Mouse (Mus musculus): ENCODE data around the gene Aebp1. TPM values are rescaled to one million over a fixed set of nuclear protein-coding genes. Genes with fewer than 3 reads are reported as not detected.

Aebp1 gene
- polyA plus RNA-seq, 1 experiment from 2014 or later: 9.6 TPM

DNA sequence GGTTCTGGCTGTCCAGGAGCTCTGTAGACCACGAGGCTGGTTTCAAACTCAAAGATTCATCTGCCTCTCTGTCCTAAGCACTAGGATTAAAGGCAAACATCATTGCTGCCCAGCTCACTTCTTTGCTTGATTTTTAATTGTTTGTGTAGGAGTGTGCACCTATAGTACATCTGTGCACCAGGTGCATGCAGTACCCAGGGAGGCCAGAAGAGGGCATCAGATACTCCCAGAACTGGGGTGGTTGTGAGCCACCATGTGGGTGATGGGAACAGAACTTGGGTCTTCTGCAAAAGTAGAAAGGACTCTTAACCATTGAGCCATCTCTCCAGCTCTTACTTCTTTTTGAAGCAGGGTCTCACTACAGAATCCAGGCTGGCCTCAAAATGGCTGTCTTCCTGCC lies 3.0 kb upstream of the Aebp1 start:
- Histone ChIP-seq H3K9ac (no peak overlapping the region), H3K27ac (no peak overlapping the region), H3K9me3 (replicated peaks) (peaks cover 3% of the 10 kb centered on the region; the same call in 1 of the 2 replicates), H3K4me1 (peaks cover 12% of the 10 kb centered on the region), H3K36me3 (no peaks in the 10 kb centered on the region), H3K4me3 (no peak overlapping the region), H3K27me3 (replicated peaks) (peaks cover 54% of the 10 kb centered on the region), H3K4me2 (no peak overlapping the region)
- 65% methylated on average over 1 of the region's 1 CpGs for WGBS (ENCODE audit: insufficient replicate concordance)
- no peak for ATAC-seq

DNA sequence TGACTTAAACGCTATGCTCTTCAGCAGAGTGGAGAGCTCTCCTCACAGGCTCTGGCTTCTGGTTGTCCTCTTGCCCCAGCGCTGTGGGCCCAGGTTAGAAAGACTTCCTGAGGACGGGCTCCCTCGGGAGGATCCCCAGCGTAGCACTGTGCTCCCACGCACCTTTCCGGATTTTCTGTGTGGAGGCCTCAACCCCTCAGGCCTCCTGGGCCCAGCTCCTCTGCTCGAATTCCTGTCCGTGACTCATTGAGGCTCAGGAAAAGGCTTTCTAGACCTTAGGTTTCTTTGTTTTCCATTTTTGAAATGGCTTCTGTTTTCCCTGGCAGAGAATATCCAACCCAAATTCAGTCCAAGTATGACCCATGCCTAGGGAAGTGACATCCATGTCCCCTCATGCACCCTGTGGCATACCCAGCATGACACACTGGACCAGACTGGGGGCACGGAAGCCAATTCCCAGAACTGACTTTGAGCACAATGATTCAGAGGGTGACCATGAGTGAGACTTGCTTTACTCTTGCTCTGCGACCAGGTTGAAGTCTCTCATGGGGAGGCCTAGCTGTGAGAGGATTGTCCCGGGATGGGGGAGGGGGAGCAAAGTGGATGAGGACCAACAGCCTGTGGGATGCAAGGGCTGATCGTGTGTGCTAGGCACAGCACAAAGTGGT lies 1.7 kb upstream of the Aebp1 start:
- Histone ChIP-seq H3K9me3 (replicated peaks) (peaks cover 3% of the 10 kb centered on the region; the same call in 1 of the 2 replicates), H3K4me1 (peaks cover 12% of the 10 kb centered on the region), H3K4me3 (no peak overlapping the region), H3K9ac (no peak overlapping the region), H3K4me2 (no peak overlapping the region), H3K36me3 (no peaks in the 10 kb centered on the region), H3K27me3 (replicated peaks) (peaks cover 65% of the 10 kb centered on the region), H3K27ac (no peak overlapping the region)
- WGBS (ENCODE audit: insufficient replicate concordance): 67% methylated on average over 13 of the region's 13 CpGs
- ATAC-seq: no peak

DNA sequence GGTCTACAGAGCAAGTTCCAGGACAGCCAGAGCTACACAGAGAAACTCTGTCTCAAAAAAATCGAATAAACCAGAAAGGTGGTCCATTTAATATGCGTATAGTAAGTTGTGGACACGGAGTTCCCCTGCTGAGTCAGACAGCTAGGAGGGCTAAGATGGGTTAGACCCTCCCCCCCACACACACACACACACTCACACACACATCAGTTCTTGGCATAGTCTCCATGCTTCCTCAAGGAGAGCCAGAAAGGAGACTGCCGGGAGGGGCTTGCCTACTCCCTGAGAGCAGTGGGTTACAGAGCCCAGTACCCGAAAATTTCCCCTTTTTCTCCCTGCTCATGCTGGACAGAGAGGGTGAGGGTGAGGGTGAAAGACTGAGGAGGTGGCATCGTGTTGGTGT lies 1.1 kb upstream of the Aebp1 start:
- H3K36me3 ChIP-seq: 0 out of 2 replicates have a peak, but pooled peaks cover 3% of the 10 kb centered on the region
- no peak overlapping the region for H3K27ac ChIP-seq
- no peak overlapping the region for H3K9ac ChIP-seq
- peaks cover 12% of the 10 kb centered on the region for H3K4me1 ChIP-seq
- WGBS (ENCODE audit: insufficient replicate concordance): 53% methylated on average over 6 of the region's 6 CpGs
- peaks cover 3% of the 10 kb centered on the region; the same call in 1 of the 2 replicates for H3K9me3 ChIP-seq (replicated peaks)
- no peak overlapping the region for H3K4me3 ChIP-seq
- H3K4me2 ChIP-seq: no peak overlapping the region
- ATAC-seq: no peak
- peaks cover 65% of the 10 kb centered on the region for H3K27me3 ChIP-seq (replicated peaks)

DNA sequence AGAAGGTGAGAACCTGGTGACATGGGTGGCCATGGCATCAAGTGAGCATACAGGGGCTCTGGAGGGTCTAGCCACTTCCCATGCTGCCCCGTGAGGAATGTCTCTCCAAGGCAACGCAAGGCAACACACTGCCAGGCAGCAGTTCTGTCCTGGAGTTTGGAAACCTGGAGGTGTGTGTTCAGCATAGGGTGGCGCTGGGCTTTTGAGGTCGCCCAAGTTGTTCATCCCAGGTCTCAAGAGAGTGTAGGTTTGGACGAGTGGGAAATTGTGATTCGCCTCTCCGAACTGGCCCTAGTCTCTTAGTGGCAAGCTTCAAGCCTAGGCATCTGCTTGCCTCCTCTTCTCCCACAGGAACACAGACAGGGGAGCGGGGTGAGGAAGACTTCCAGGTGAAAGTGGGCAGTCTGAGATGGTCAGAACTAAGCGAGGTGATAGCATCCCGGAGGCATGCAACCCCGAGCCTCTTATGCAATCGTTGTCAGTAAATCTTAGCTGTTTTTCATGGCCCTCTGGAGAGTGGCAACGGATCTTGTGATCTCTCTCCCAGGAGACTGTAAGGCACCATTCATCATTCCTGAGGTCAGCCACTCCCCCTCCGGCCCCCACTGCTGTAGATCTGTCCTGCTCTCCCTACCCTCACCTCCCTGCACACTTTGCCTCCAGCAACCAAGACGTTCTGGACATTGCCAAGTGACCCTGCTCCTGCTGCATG lies 803 bp downstream of the Aebp1 start:
- WGBS (ENCODE audit: insufficient replicate concordance): 15% methylated on average over 15 of the region's 15 CpGs
- H3K9me3 ChIP-seq (replicated peaks): peaks cover 3% of the 10 kb centered on the region; the same call in 1 of the 2 replicates
- no peak overlapping the region for H3K27ac ChIP-seq
- peaks cover 56% of the 10 kb centered on the region for H3K27me3 ChIP-seq (replicated peaks)
- peak overlapping the region; percentile 50 for H3K4me3 ChIP-seq
- peaks cover 7% of the 10 kb centered on the region; the same call in 1 of the 2 replicates for H3K36me3 ChIP-seq
- H3K4me1 ChIP-seq: peaks cover 12% of the 10 kb centered on the region
- H3K4me2 ChIP-seq: peak overlapping the region; percentile 63
- no peak for ATAC-seq
- H3K9ac ChIP-seq: no peak overlapping the region

DNA sequence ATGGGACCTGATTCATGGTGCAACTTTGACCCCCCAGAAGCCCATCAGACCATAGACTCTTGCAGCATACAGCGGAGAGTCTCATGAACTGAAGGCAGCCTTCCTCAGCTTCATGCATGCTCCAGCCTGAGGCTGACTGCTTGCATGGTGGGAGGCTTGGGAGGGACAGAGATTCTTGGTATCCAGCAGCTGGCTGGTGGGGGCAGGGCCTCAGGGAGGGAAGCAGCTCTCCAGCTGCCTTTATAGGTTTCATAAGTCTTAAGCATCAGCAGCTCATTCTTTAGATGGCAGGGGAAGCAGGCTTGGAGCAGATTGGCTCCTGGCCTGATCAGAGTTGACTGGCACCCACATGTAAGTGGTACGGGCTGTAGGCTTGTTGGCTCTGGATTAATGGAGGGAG lies 5.4 kb downstream of the Aebp1 start:
- no peak for ATAC-seq

DNA sequence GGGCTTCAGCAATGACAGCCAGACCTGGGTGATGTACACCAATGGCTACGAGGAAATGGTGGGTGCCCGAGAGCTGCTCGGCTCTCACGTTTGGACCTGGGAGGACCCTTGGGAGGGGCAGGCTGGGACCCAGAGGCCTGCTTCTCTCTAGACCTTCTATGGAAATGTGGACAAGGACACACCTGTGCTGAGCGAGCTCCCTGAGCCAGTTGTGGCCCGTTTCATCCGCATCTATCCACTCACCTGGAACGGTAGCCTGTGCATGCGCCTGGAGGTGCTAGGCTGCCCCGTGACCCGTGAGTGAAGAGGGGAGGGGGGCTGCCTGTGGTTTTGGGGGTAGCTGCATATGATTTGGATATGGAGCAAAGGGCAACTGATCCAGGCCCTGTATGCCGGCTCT lies 6.6 kb downstream of the Aebp1 start:
- H3K9ac ChIP-seq: no peak overlapping the region
- no peak overlapping the region for H3K4me3 ChIP-seq
- H3K4me2 ChIP-seq: no peak overlapping the region
- H3K9me3 ChIP-seq (replicated peaks): no peaks in the 10 kb centered on the region
- ATAC-seq: no peak
- 80% methylated on average over 12 of the region's 12 CpGs for WGBS (ENCODE audit: insufficient replicate concordance)
- no peak overlapping the region for H3K27ac ChIP-seq
- H3K27me3 ChIP-seq (replicated peaks): peaks cover 15% of the 10 kb centered on the region
- no peaks in the 10 kb centered on the region for H3K4me1 ChIP-seq
- H3K36me3 ChIP-seq: peaks cover 60% of the 10 kb centered on the region

More for the DNA sequence above, 5.4 kb downstream of the Aebp1 start:
- no peak overlapping the region for H3K9ac ChIP-seq
- no peak overlapping the region for H3K4me3 ChIP-seq
- H3K4me2 ChIP-seq: no peak overlapping the region
- peaks cover 49% of the 10 kb centered on the region for H3K36me3 ChIP-seq
- H3K4me1 ChIP-seq: no peaks in the 10 kb centered on the region
- peaks cover 27% of the 10 kb centered on the region for H3K27me3 ChIP-seq (replicated peaks)
- WGBS (ENCODE audit: insufficient replicate concordance): 83% methylated on average over 2 of the region's 2 CpGs
- no peak overlapping the region for H3K27ac ChIP-seq
- H3K9me3 ChIP-seq (replicated peaks): no peaks in the 10 kb centered on the region

DNA sequence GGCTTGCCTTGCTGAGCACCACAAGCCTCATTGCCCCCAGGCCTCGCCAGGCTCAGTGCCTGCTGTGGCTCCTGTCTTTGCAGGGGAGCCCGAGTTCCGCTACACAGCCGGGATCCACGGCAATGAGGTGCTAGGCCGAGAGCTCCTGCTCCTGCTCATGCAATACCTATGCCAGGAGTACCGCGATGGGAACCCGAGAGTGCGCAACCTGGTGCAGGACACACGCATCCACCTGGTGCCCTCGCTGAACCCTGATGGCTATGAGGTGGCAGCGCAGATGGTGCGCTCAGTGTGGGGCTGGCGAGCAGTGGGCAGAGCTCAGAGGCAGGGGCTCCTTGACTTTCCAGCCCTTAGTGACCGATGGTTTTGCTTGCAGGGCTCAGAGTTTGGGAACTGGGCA lies 7.6 kb downstream of the Aebp1 start:
- 89% methylated on average over 16 of the region's 16 CpGs for WGBS (ENCODE audit: insufficient replicate concordance)
- ATAC-seq: no peak
- Histone ChIP-seq H3K27ac (no peak overlapping the region), H3K9me3 (replicated peaks) (no peaks in the 10 kb centered on the region), H3K4me3 (no peak overlapping the region), H3K4me2 (no peak overlapping the region), H3K27me3 (replicated peaks) (peaks cover 5% of the 10 kb centered on the region), H3K4me1 (no peaks in the 10 kb centered on the region), H3K9ac (no peak overlapping the region), H3K36me3 (peaks cover 70% of the 10 kb centered on the region)

DNA sequence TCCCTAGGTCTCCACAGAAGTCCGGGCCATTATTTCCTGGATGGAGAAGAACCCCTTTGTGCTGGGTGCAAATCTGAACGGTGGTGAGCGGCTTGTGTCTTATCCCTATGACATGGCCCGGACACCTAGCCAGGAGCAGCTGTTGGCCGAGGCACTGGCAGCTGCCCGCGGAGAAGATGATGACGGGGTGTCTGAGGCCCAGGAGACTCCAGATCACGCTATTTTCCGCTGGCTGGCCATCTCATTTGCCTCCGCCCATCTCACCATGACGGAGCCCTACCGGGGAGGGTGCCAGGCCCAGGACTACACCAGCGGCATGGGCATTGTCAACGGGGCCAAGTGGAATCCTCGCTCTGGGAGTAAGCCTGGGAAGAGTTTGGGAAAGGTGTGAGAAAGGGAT lies 8.3 kb downstream of the Aebp1 start:
- Histone ChIP-seq H3K9ac (no peak overlapping the region), H3K27ac (no peak overlapping the region), H3K4me3 (no peak overlapping the region), H3K27me3 (replicated peaks) (no peaks in the 10 kb centered on the region; the same call in 1 of the 2 replicates), H3K4me1 (no peaks in the 10 kb centered on the region), H3K9me3 (replicated peaks) (no peaks in the 10 kb centered on the region), H3K36me3 (peaks cover 78% of the 10 kb centered on the region), H3K4me2 (no peak overlapping the region)
- WGBS (ENCODE audit: insufficient replicate concordance): 87% methylated on average over 16 of the region's 16 CpGs
- ATAC-seq: no peak

DNA sequence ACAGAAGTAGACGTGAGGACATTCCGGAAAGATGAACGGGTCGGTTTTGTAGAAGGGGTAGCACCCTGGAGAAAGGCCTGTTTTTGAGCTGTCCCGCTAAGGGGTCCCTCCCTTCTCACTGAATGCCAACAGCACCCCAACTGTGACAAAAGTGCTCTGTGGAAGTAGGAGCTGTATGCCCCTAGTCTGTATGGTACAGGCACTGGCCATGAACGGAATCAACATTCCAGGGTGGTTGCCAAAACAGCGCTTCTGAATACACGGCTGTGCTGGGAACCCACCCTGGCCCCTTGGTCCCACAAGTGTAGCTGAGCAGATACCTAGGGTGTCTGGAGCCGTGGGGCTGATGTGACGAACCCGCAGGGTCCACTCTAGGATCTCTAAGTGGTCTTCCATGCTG lies 11.0 kb downstream of the Aebp1 start:
- Histone ChIP-seq H3K9ac (no peak overlapping the region), H3K27me3 (replicated peaks) (no peaks in the 10 kb centered on the region), H3K4me3 (no peak overlapping the region), H3K9me3 (replicated peaks) (no peaks in the 10 kb centered on the region), H3K27ac (no peak overlapping the region), H3K36me3 (peaks cover 86% of the 10 kb centered on the region), H3K4me2 (no peak overlapping the region), H3K4me1 (peaks cover 19% of the 10 kb centered on the region)
- ATAC-seq: no peak
- WGBS (ENCODE audit: insufficient replicate concordance): 87% methylated on average over 11 of the region's 11 CpGs

DNA sequence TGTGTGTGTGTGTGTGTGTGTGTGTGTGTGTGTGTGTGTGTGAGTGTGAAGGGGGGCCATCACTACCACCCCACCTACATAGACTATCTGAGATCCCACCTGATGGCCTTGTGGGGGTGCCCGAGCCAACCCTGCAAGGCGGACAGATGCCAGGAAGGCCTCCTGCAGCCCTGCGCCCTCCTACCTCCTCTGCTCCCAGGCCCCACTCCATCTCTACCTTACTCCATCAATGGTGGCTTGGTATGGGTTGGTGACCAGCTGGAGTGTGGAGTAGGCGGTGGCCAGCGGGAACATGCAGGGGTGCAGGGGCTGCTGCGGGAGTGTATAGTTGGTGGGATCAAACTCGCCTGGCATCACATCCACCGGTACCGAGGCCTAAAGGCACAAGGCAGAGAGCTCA lies 11.4 kb downstream of the Aebp1 start:
- no peak for ATAC-seq
- peaks cover 83% of the 10 kb centered on the region for H3K36me3 ChIP-seq

DNA sequence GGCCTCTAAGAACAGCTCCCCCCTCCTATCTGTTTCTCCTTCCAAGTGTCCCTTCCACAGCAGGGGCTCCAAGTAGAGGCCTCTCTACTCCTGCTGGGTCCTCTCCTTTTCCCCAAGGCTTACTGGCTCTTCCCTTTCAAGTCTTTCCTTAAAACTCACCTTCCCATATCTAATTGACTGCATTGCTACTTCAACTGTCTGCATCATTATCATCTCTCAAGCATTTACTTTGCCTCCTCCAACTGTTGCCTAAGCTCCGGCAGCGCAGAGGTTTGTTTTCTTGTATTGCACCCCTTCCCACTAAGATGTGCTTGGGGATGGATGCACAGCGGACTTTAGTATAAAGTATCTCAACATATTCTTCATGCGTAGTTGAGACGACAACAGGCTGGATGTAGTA lies 15.7 kb downstream of the Aebp1 start:
- 4% methylated on average over 5 of the region's 5 CpGs for WGBS (ENCODE audit: insufficient replicate concordance)
- peak overlapping the region; percentile 47 for H3K27ac ChIP-seq
- ATAC-seq: no peak
- H3K4me1 ChIP-seq: peaks cover 36% of the 10 kb centered on the region
- no peaks in the 10 kb centered on the region for H3K27me3 ChIP-seq (replicated peaks)
- H3K4me3 ChIP-seq: peak overlapping the region; percentile 74
- H3K4me2 ChIP-seq: peak overlapping the region; percentile 89
- H3K9me3 ChIP-seq (replicated peaks): no peaks in the 10 kb centered on the region
- peak overlapping the region; percentile 75 for H3K9ac ChIP-seq
- peaks cover 43% of the 10 kb centered on the region for H3K36me3 ChIP-seq

More for the DNA sequence above, 11.4 kb downstream of the Aebp1 start:
- H3K9me3 ChIP-seq (replicated peaks): no peaks in the 10 kb centered on the region
- H3K4me3 ChIP-seq: no peak overlapping the region
- H3K9ac ChIP-seq: no peak overlapping the region
- H3K4me2 ChIP-seq: no peak overlapping the region
- peaks cover 19% of the 10 kb centered on the region for H3K4me1 ChIP-seq
- no peaks in the 10 kb centered on the region for H3K27me3 ChIP-seq (replicated peaks)
- 91% methylated on average over 9 of the region's 9 CpGs for WGBS (ENCODE audit: insufficient replicate concordance)
- no peak overlapping the region for H3K27ac ChIP-seq

DNA sequence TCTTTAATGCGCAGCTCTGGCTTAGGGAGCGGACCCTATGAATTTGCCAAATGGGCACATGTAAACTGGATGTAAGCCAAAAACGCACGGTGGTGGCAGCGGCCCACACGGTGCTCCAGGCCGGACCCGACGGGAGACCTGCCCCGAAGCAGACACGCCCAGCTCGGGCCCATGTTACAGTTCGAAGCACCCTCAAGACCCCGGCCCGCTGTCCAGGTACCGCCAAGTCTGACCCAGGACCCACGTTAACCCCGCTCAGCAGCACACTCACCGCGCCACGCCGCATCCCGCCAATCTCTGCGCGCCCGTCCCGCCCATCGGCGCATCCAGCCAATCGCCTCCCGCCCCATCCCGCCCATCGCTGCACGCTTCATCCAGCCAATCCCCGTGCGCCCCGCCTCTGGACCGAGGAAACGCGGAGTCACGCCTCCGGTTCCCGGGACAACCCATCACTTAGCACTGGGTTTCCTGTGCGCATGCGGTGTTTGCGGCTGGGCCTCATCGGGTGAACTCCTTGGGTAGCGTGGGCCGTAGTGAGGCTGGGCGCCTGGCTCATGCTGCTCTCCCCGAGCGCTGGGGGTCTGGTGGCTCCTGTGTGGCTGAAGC lies 16.3 kb downstream of the Aebp1 start, which contains the start of gene Pold2:
Gene Pold2 (minus strand): TSS at position 372 of the 606 bp plus-strand sequence.
- peak within 1 kb of the TSS; percentile 89 for H3K4me2 ChIP-seq
- H3K36me3 ChIP-seq: peaks cover 37% of the 10 kb centered on the region
- peak; percentile 99 for ATAC-seq
- H3K27ac ChIP-seq: peak within 1 kb of the TSS; percentile 81
- no peaks in the 10 kb centered on the region for H3K27me3 ChIP-seq (replicated peaks)
- peaks cover 41% of the 10 kb centered on the region for H3K4me1 ChIP-seq
- under 1% methylated on average over 49 of the region's 52 CpGs for WGBS (ENCODE audit: insufficient replicate concordance)
- H3K9me3 ChIP-seq (replicated peaks): no peaks in the 10 kb centered on the region
- peak within 1 kb of the TSS; percentile 75 for H3K9ac ChIP-seq
- H3K4me3 ChIP-seq: peak within 1 kb of the TSS; percentile 74

All from liver, embryonic 12.5 days (tissue).